Mouse (Mus musculus): ENCODE measurements around the gene Rad18.

DNA sequence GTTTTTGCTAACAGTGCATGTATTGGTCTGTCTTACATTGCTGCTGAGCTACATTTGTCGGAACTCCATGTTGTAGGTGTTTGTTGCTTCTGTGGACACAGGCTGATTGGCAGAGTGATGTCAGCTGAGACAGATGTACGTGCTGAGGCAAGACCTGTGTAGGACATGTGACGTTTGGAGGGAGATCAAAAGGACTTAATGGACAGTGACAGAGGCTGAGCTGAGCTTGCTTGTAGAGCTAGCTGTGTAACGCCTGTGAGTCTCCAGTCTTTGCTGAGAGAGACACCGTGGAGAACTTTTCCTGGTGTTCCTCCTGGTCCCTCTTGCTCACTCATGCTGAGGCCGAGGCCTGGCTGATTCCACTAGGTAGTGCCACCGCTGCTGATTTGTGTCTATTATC, 101.5 kb downstream of the Rad18 start:
- TF ChIP-seq CTCF (IDR thresholded peaks at IDR 0.05; ENCODE audit: low read depth) (no peak), EP300 (IDR thresholded peaks at IDR 0.05; ENCODE audit: low read depth) (no peak)
